Mouse (Mus musculus) midbrain, embryonic 12.5 days (tissue): Measurements from ENCODE around the gene Gm10974. TPM values are rescaled to one million over a fixed set of nuclear protein-coding genes. Genes with fewer than 3 reads are reported as not detected.
A peak's percentile ranks its signal among the peaks of the same experiment; 100 is the strongest.

Source experiments
- ATAC-seq: fragments of 200-750 bp; cut with Nextera tagmentation; 2 replicates; pipeline ENCODE4 v1.8.0; 2017; ENCODE audit warnings: low read depth, moderate TSS enrichment, moderate library complexity; ENCODE audit not compliant: low FRiP score
- H3K27ac ChIP-seq: fragments of 300-500 bp; sonication (generic); replicated peaks from 2 replicates; pipeline ENCODE4 v1.5.1; 2016; ENCODE audit warnings: mild to moderate bottlenecking
- H3K27me3 ChIP-seq: fragments of 300-500 bp; sonication (generic); 2 replicates; pipeline ENCODE4 v1.6.1; 2016; ENCODE audit warnings: mild to moderate bottlenecking
- H3K36me3 ChIP-seq: fragments of 300-500 bp; sonication (generic); 2 replicates; pipeline ENCODE4 v1.6.1; 2016
- H3K4me1 ChIP-seq: fragments of 300-500 bp; sonication (generic); 2 replicates; pipeline ENCODE4 v1.6.1; 2016
- H3K4me2 ChIP-seq: fragments of 300-500 bp; sonication (generic); replicated peaks from 2 replicates; pipeline ENCODE4 v1.6.1; 2016; ENCODE audit warnings: mild to moderate bottlenecking, moderate library complexity
- H3K4me3 ChIP-seq: fragments of 300-500 bp; sonication (generic); 2 replicates; pipeline ENCODE4 v1.5.1; 2016; ENCODE audit warnings: mild to moderate bottlenecking
- H3K9ac ChIP-seq: fragments of 300-500 bp; sonication (generic); replicated peaks from 2 replicates; pipeline ENCODE4 v1.6.1; 2016; ENCODE audit warnings: mild to moderate bottlenecking, moderate library complexity
- H3K9me3 ChIP-seq: fragments of 300-500 bp; sonication (generic); 2 replicates; pipeline ENCODE4 v1.6.1; 2016; ENCODE audit warnings: mild to moderate bottlenecking
- WGBS: fragments of 180-500 bp; shearing (Covaris S2); methylation state at CpG from one replicate; pipeline ENCODE4 v1.1.7; 2016; 5-methylcytosine and 5-hydroxymethylcytosine counted together
- polyA plus RNA-seq: library from polyadenylated mRNA; unstranded; fragments of >200 nt; fragmentation: Nextera tagmentation; extraction: Ambion mirVana; gene quantifications from 2 replicates; pipeline ENCODE4 v1.2.1, GENCODE M21; 2016

Gm10974 gene
- polyA plus RNA-seq, 1 experiment from 2014 or later: not detected

- H3K36me3 ChIP-seq: no peaks in the 10 kb centered on the region
- no peak within 1 kb of the TSS for H3K27ac ChIP-seq
- peaks cover 10% of the 10 kb centered on the region; the same call in 1 of the 2 replicates for H3K4me1 ChIP-seq
- H3K9me3 ChIP-seq: no peaks in the 10 kb centered on the region
- ATAC-seq: peak; percentile 80
- under 1% methylated on average over 60 of the region's 70 CpGs for WGBS
- H3K9ac ChIP-seq: peak within 1 kb of the TSS; percentile 62
- H3K27me3 ChIP-seq: peaks cover 29% of the 10 kb centered on the region
- peak within 1 kb of the TSS; percentile 98 for H3K4me2 ChIP-seq
- H3K4me3 ChIP-seq: peak within 1 kb of the TSS; percentile 63
Measured at GRCm38 (mm10) chr7:66387813-66388521, 22.3 kb downstream of the Gm10974 start, which contains the start of gene Lrrk1. Gene Lrrk1, minus strand, starts transcription at chr7:66388350.

- Histone ChIP-seq H3K36me3 (no peaks in the 10 kb centered on the region), H3K9ac (no peak overlapping the region), H3K27ac (no peak overlapping the region), H3K4me2 (peak overlapping the region; percentile 98), H3K9me3 (no peaks in the 10 kb centered on the region), H3K27me3 (peaks cover 29% of the 10 kb centered on the region), H3K4me1 (peaks cover 10% of the 10 kb centered on the region; the same call in 1 of the 2 replicates), H3K4me3 (peak overlapping the region; percentile 63)
- WGBS: 11% methylated on average over 28 of the region's 28 CpGs
- ATAC-seq: peak; percentile 72
Measured at GRCm38 (mm10) chr7:66388621-66389532, 23.2 kb downstream of the Gm10974 start.

- Histone ChIP-seq H3K9me3 (no peaks in the 10 kb centered on the region), H3K4me1 (peaks cover 9% of the 10 kb centered on the region; the same call in 1 of the 2 replicates), H3K27me3 (peaks cover 3% of the 10 kb centered on the region; the same call in 1 of the 2 replicates), H3K36me3 (no peaks in the 10 kb centered on the region), H3K4me3 (no peak overlapping the region), H3K27ac (no peak overlapping the region), H3K9ac (no peak overlapping the region), H3K4me2 (no peak overlapping the region)
- ATAC-seq: no peak
- WGBS: 32% methylated on average over 3 of the region's 3 CpGs
Measured at GRCm38 (mm10) chr7:66397288-66397687, 31.6 kb downstream of the Gm10974 start.

GRCm38 (mm10) chr7:66401605-66402004 is 35.9 kb downstream of the Gm10974 start:
- Histone ChIP-seq H3K4me3 (no peak overlapping the region), H3K36me3 (no peaks in the 10 kb centered on the region), H3K4me1 (peaks cover 9% of the 10 kb centered on the region; the same call in 1 of the 2 replicates), H3K9me3 (no peaks in the 10 kb centered on the region), H3K27ac (no peak overlapping the region), H3K4me2 (no peak overlapping the region), H3K9ac (no peak overlapping the region), H3K27me3 (peaks cover 3% of the 10 kb centered on the region; the same call in 1 of the 2 replicates)
- 46% methylated on average over 8 of the region's 8 CpGs for WGBS
- ATAC-seq: no peak

- 87% methylated on average over 5 of the region's 5 CpGs for WGBS
- H3K27me3 ChIP-seq: peaks cover 3% of the 10 kb centered on the region; the same call in 1 of the 2 replicates
Measured at GRCm38 (mm10) chr7:66402876-66403275, 37.2 kb downstream of the Gm10974 start.

GRCm38 (mm10) chr7:66404141-66404540 is 38.4 kb downstream of the Gm10974 start:
- H3K27ac ChIP-seq: no peak overlapping the region
- no peak overlapping the region for H3K4me3 ChIP-seq
- no peaks in the 10 kb centered on the region for H3K9me3 ChIP-seq
- peaks cover 3% of the 10 kb centered on the region; the same call in 1 of the 2 replicates for H3K27me3 ChIP-seq
- no peaks in the 10 kb centered on the region for H3K36me3 ChIP-seq
- no peak overlapping the region for H3K4me2 ChIP-seq
- H3K4me1 ChIP-seq: peaks cover 9% of the 10 kb centered on the region; the same call in 1 of the 2 replicates
- no peak for ATAC-seq
- WGBS: 83% methylated on average over 10 of the region's 10 CpGs
- H3K9ac ChIP-seq: no peak overlapping the region

More at GRCm38 (mm10) chr7:66402876-66403275, 37.2 kb downstream of the Gm10974 start:
- H3K9me3 ChIP-seq: no peaks in the 10 kb centered on the region
- no peak overlapping the region for H3K27ac ChIP-seq
- no peak overlapping the region for H3K4me3 ChIP-seq
- peaks cover 9% of the 10 kb centered on the region; the same call in 1 of the 2 replicates for H3K4me1 ChIP-seq
- no peaks in the 10 kb centered on the region for H3K36me3 ChIP-seq
- no peak overlapping the region for H3K9ac ChIP-seq
- no peak overlapping the region for H3K4me2 ChIP-seq
- ATAC-seq: no peak

- no peak for ATAC-seq
- H3K36me3 ChIP-seq: no peaks in the 10 kb centered on the region
Measured at GRCm38 (mm10) chr7:66404802-66405201, 39.1 kb downstream of the Gm10974 start.

GRCm38 (mm10) chr7:66405541-66405940 is 39.8 kb downstream of the Gm10974 start:
- peaks cover 3% of the 10 kb centered on the region; the same call in 1 of the 2 replicates for H3K27me3 ChIP-seq
- 70% methylated on average over 11 of the region's 11 CpGs for WGBS
- no peaks in the 10 kb centered on the region for H3K9me3 ChIP-seq
- H3K4me3 ChIP-seq: no peak overlapping the region
- no peak overlapping the region for H3K27ac ChIP-seq
- peaks cover 9% of the 10 kb centered on the region; the same call in 1 of the 2 replicates for H3K4me1 ChIP-seq
- no peak overlapping the region for H3K9ac ChIP-seq
- H3K36me3 ChIP-seq: no peaks in the 10 kb centered on the region
- ATAC-seq: no peak
- no peak overlapping the region for H3K4me2 ChIP-seq

More at GRCm38 (mm10) chr7:66404802-66405201, 39.1 kb downstream of the Gm10974 start:
- no peak overlapping the region for H3K27ac ChIP-seq
- 80% methylated on average over 4 of the region's 4 CpGs for WGBS
- H3K4me1 ChIP-seq: peaks cover 9% of the 10 kb centered on the region; the same call in 1 of the 2 replicates
- H3K9ac ChIP-seq: no peak overlapping the region
- no peak overlapping the region for H3K4me3 ChIP-seq
- H3K9me3 ChIP-seq: no peaks in the 10 kb centered on the region
- H3K27me3 ChIP-seq: peaks cover 3% of the 10 kb centered on the region; the same call in 1 of the 2 replicates
- no peak overlapping the region for H3K4me2 ChIP-seq

GRCm38 (mm10) chr7:66405951-66406721 is 40.4 kb downstream of the Gm10974 start:
- Histone ChIP-seq H3K36me3 (no peaks in the 10 kb centered on the region), H3K27ac (no peak overlapping the region)
- WGBS: 63% methylated on average over 13 of the region's 13 CpGs

GRCm38 (mm10) chr7:66406971-66407370 is 41.3 kb downstream of the Gm10974 start:
- WGBS: 78% methylated on average over 8 of the region's 8 CpGs
- no peak for ATAC-seq

More at GRCm38 (mm10) chr7:66405951-66406721, 40.4 kb downstream of the Gm10974 start:
- Histone ChIP-seq H3K4me2 (no peak overlapping the region), H3K9me3 (no peaks in the 10 kb centered on the region), H3K4me1 (peaks cover 8% of the 10 kb centered on the region; the same call in 1 of the 2 replicates), H3K4me3 (no peak overlapping the region), H3K9ac (no peak overlapping the region), H3K27me3 (no peaks in the 10 kb centered on the region)
- ATAC-seq: no peak

GRCm38 (mm10) chr7:66409433-66409832 is 43.7 kb downstream of the Gm10974 start:
- Histone ChIP-seq H3K4me1 (no peaks in the 10 kb centered on the region), H3K4me3 (no peak overlapping the region), H3K27me3 (no peaks in the 10 kb centered on the region), H3K9ac (no peak overlapping the region), H3K9me3 (no peaks in the 10 kb centered on the region), H3K27ac (no peak overlapping the region), H3K4me2 (no peak overlapping the region), H3K36me3 (no peaks in the 10 kb centered on the region)
- WGBS: 67% methylated on average over 6 of the region's 6 CpGs
- peak; percentile 41; the same call in 1 of the 2 replicates for ATAC-seq

More at GRCm38 (mm10) chr7:66406971-66407370, 41.3 kb downstream of the Gm10974 start:
- Histone ChIP-seq H3K9ac (no peak overlapping the region), H3K4me1 (no peaks in the 10 kb centered on the region), H3K27ac (no peak overlapping the region), H3K9me3 (no peaks in the 10 kb centered on the region), H3K27me3 (no peaks in the 10 kb centered on the region), H3K36me3 (no peaks in the 10 kb centered on the region), H3K4me2 (no peak overlapping the region), H3K4me3 (no peak overlapping the region)
